Mouse (Mus musculus) right cerebral cortex, adult 18-20 months (tissue): ENCODE results near the gene Nat8f6.
"Not testable (repeated sequence)": the region's sequence is repeated elsewhere in the genome, so short reads cannot be mapped to it uniquely, and the experiment has no call there.

Experiments
- DNase-seq: peaks from one replicate; pipeline ENCODE4 v3.0.0; 2022; ENCODE audit warnings: mixed read lengths

The Nat8f6 gene

GRCm38 (mm10) chr6:85820837-85821236 is at the start of gene Nat8f6, which contains the start of gene Nat8f5:
Nat8f6 (minus strand) TSS chr6:85820954.
Nat8f5 (minus strand) TSS chr6:85820972.
- no peak for DNase-seq

- not testable (repeated sequence) for DNase-seq
Measured at GRCm38 (mm10) chr6:85869006-85869405, 48.3 kb upstream of the Nat8f6 start, which contains the start of gene Nat8f2. Nat8f2 (minus strand) TSS chr6:85869158.

- no peak for DNase-seq
Measured at GRCm38 (mm10) chr6:85867726-85868690, 47.3 kb upstream of the Nat8f6 start.

GRCm38 (mm10) chr6:85866995-85867394 is 46.2 kb upstream of the Nat8f6 start:
- not testable (repeated sequence) for DNase-seq

- DNase-seq = not testable (repeated sequence)
Measured at GRCm38 (mm10) chr6:85866166-85866565, 45.4 kb upstream of the Nat8f6 start.

GRCm38 (mm10) chr6:85864900-85865639 is 44.3 kb upstream of the Nat8f6 start:
- DNase-seq = not testable (repeated sequence)

- no peak for DNase-seq
Measured at GRCm38 (mm10) chr6:85863840-85864239, 43.1 kb upstream of the Nat8f6 start.

GRCm38 (mm10) chr6:85863136-85863535 is 42.4 kb upstream of the Nat8f6 start:
- no peak for DNase-seq

GRCm38 (mm10) chr6:85862565-85862964 is 41.8 kb upstream of the Nat8f6 start:
- DNase-seq = no peak

GRCm38 (mm10) chr6:85861247-85861646 is 40.5 kb upstream of the Nat8f6 start:
- no peak for DNase-seq

- peak; percentile 81 for DNase-seq
Measured at GRCm38 (mm10) chr6:85856194-85856678, 35.5 kb upstream of the Nat8f6 start.

GRCm38 (mm10) chr6:85853481-85853880 is 32.7 kb upstream of the Nat8f6 start:
- DNase-seq = no peak

GRCm38 (mm10) chr6:85851062-85851773 is 30.5 kb upstream of the Nat8f6 start:
- DNase-seq = no peak

- DNase-seq = no peak
Measured at GRCm38 (mm10) chr6:85849240-85849639, 28.5 kb upstream of the Nat8f6 start.

GRCm38 (mm10) chr6:85848140-85848539 is 27.4 kb upstream of the Nat8f6 start:
- DNase-seq = no peak

- no peak for DNase-seq
Measured at GRCm38 (mm10) chr6:85846921-85847320, 26.2 kb upstream of the Nat8f6 start.

- not testable (repeated sequence) for DNase-seq
Measured at GRCm38 (mm10) chr6:85843677-85844458, 23.1 kb upstream of the Nat8f6 start.

- DNase-seq = peak; percentile 45
Measured at GRCm38 (mm10) chr6:85839982-85840381, 19.2 kb upstream of the Nat8f6 start.

GRCm38 (mm10) chr6:85838674-85839073 is 17.9 kb upstream of the Nat8f6 start:
- DNase-seq = no peak

- DNase-seq = not testable (repeated sequence)
Measured at GRCm38 (mm10) chr6:85837307-85837706, 16.6 kb upstream of the Nat8f6 start.

GRCm38 (mm10) chr6:85836827-85837226 is 16.1 kb upstream of the Nat8f6 start:
- DNase-seq = not testable (repeated sequence)

GRCm38 (mm10) chr6:85836098-85836497 is 15.3 kb upstream of the Nat8f6 start:
- not testable (repeated sequence) for DNase-seq
